Mouse (Mus musculus) effector memory CD4-positive, alpha-beta T cell, adult 7 months (primary cell): Measurements from ENCODE around the gene Alb. TPM values are rescaled to one million over a fixed set of nuclear protein-coding genes. Genes with fewer than 3 reads are reported as not detected.

Experiments
- polyA plus RNA-seq: library from polyadenylated mRNA; unstranded; fragments of 100-300 nt; shearing (Covaris generic); gene quantifications from one replicate; pipeline ENCODE4 v1.2.1, GENCODE M21; 2017

Alb gene
- not detected for polyA plus RNA-seq

GRCm38 (mm10) chr5:90460619-90461018 is at the start of gene Alb:
Gene Alb, plus strand, starts transcription at chr5:90460897.

DNA sequence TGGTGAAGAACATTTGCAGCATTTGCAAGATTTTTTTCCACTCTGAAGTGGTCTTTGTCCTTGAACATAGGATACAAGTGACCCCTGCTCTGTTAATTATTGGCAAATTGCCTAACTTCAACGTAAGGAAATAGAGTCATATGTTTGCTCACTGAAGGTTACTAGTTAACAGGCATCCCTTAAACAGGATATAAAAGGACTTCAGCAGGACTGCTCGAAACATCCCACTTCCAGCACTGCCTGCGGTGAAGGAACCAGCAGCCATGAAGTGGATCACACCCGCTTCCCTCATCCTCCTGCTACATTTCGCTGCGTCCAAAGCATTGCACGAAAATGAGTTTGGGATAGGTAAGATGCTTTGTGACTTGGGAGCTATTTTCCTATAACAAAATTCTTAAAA is 29.8 kb downstream of the Alb start, which contains the start of gene Afp:
TSS of gene Afp (plus strand) at position 220 of the 400 bp plus-strand sequence.

GRCm38 (mm10) chr5:90518356-90519100 is 57.8 kb downstream of the Alb start, which contains the start of gene Afm:
Gene Afm, plus strand, starts transcription at chr5:90518932.

Other genes starting within 250 kb of the Alb start
- gene Cox18, start 236.9 kb upstream of the Alb start, polyA plus RNA-seq, result 31.0 TPM
- gene Ankrd17, start 94.3 kb upstream of the Alb start, polyA plus RNA-seq, result 24.1 TPM
- 2.4 TPM for gene Gm9958, start 93.7 kb upstream of the Alb start, polyA plus RNA-seq
- 6.1 TPM for gene Afp, start 29.8 kb downstream of the Alb start, polyA plus RNA-seq
- not detected for gene Afm, start 58.0 kb downstream of the Alb start, polyA plus RNA-seq
- gene 5830473C10Rik, start 100.2 kb downstream of the Alb start, polyA plus RNA-seq, result not detected
- 1.6 TPM for gene Rassf6, start 179.8 kb downstream of the Alb start, polyA plus RNA-seq